Mouse (Mus musculus): ENCODE results near the gene Cox10.
A peak's percentile ranks its signal among the peaks of the same experiment; 100 is the strongest.

Cox10 gene

DNA sequence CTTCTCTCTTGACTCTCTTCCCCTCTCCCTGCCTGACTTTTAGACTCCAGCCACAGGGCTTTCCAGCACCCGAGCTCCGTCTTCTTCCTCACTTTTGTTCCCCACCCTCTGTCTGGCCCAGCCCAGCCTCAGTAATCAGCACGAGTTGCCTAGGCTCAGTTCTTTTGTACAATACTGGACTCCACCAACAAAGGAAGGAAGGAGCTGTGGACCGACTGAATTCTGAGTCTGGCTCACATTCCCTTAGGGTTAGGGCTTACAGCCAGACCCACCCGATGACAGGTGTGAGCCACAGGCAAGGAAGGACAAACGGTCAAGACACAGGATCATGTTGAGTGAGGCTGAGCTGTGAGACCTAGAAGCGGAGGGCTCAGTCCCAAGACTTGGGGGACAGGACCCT is 122.5 kb downstream of the Cox10 start:
- DNase-seq (ENCODE audit: low read depth): no peak

DNA sequence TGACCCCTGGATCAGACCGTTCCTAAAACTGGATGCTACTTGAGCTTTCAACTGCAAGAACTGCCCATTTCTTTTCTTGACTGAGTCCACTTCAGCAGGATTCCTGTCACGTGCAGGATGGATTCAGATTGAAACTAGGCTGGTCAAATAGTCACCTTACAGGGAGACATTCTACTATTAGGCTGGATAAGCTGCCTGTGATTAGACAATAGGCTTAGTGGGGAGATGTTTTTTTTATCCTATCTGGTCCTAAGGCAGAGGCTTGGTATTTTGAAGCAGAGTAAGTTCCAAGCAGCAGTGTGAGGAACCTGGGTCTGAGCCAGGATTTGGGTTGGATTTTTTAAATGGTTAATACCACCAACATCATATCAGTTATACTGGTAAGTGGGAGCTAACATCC is 125.4 kb downstream of the Cox10 start:
- DNase-seq (ENCODE audit: low read depth): no peak

DNA sequence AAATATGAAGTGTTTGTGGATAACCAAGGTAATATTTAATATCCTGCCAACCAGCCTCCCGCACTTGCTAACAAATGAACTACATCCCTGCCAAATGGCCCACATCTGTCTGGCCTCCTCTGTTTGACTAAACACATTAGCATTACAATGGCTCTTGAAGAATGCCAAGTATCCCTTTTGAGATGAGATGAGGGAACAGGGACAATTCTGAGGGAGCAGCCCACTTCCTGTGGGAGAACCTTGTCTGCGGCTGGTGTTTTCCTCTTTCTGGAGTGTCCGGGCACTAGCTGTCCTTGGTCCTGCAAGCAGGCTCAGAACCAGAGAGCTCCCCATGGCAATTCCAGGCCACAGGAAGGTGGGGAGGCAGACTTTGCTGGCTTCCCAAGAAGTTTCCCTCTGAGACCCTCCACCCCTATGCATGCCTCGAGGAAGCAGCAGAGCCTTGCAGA is 126.5 kb downstream of the Cox10 start:
- DNase-seq (ENCODE audit: low read depth): no peak

- DNase-seq (ENCODE audit: low read depth): no peak
Measured at GRCm38 (mm10) chr11:63951831-63952631, 127.2 kb downstream of the Cox10 start.

GRCm38 (mm10) chr11:63948371-63948770 is 130.9 kb downstream of the Cox10 start:
- DNase-seq (ENCODE audit: low read depth): no peak

DNA sequence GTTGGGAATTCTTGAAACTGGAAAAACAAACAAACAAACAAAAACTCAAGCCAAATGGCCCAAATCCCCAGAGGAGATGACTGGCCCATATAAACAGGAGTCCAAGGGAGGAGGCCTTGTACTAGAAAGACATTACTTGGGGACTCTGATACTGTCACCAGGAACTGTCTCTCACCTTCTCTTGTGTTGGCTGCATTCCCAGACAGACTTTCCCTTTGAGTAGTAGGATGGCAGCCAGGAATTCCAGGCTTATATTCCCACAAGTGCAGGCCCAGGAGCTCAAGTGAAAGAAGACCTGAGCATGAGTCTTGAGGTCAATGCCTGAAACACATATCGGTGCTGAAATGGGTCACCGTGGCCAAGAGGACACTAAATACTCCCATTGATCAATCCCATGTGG is 132.2 kb downstream of the Cox10 start:
- DNase-seq (ENCODE audit: low read depth): no peak

DNA sequence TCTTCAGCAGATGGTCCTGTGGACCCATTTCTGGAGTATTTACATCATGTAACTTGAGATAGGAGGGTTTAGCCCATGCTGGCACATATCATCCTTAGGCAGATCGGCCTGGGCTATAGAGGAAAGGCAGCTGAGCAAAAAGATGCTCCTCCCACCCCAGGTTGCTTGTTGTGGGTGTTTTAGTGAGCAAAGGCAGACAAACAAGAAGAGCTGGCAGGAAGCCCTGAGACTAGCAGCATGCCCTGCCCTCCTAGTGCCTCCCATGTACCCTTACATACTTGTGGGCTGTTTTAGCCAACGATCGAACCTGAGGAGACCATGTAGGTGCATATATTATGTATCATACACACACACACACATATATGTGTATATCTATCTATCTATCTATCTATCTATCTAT is 135.3 kb downstream of the Cox10 start:
- DNase-seq (ENCODE audit: low read depth): no peak

DNA sequence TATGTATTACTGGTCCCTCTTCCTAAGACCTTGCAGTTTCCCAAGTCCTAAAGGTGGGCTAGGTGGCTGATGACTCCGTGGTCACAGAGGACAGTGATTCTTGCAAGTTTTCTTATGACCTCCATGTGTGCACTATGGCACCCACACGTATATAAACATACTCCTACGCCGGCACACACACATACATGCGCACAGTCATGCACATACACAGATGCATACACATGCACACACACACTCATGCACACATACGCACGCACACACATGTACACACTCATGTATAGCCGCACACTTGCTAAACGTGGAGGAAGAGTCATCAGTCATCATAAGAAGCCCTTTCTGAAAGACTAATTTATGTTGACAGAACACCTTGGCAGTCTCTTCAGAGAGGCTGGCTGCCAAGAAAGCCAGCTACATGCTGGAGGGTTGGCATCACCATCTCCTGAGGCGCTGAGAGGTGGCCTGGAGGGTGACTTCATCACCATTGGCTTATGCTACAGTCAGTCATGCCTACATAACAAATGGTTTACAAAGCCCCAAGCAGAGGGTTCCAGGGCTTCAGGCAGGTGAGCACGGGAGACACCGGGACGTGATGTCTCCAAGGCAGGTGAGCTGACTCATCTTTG is 135.9 kb downstream of the Cox10 start:
- DNase-seq (ENCODE audit: low read depth): peak; percentile 18

DNA sequence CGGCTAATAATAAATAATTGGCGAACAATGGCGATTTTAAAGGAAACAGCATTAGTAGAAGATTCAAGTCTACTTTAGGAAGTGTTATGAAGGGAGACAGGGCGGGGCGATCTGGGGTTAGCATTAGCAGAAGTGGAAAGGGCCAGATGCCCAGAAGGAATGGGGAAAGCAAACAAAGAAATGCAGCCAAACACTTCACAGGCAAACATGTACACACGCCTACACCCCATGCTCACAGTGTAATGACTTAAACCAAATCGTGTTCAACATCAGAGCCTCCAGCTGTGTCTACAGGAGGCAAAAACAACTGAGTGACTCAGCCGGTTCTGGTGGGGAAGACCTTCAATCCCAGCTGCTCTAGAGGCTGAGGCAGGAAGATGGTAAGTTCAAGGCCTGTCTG is 137.1 kb downstream of the Cox10 start:
- peak; percentile 14 for DNase-seq (ENCODE audit: low read depth)

- no peak for DNase-seq (ENCODE audit: low read depth)
Measured at GRCm38 (mm10) chr11:63936641-63937040, 142.6 kb downstream of the Cox10 start.

DNA sequence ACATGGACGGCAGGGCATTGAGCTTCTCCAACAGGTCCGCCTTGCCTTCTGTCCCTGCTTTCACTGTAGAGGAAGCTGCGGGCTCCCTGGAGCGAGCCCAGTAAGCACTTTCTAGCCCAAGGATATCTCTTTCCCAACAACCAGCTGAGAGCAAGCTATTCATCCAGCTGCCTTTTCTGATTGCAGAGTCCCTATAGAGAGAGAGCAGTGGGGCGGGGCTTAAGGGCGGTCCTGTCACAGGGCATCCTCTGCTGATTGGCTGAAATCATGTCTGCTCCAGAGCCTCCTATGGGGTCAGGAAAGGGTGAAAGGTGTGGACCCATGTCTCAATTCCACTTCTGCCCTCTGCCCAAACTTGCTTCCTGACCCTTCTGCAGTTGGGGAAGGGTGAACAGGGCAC is 152.4 kb downstream of the Cox10 start:
- no peak for DNase-seq (ENCODE audit: low read depth)

DNA sequence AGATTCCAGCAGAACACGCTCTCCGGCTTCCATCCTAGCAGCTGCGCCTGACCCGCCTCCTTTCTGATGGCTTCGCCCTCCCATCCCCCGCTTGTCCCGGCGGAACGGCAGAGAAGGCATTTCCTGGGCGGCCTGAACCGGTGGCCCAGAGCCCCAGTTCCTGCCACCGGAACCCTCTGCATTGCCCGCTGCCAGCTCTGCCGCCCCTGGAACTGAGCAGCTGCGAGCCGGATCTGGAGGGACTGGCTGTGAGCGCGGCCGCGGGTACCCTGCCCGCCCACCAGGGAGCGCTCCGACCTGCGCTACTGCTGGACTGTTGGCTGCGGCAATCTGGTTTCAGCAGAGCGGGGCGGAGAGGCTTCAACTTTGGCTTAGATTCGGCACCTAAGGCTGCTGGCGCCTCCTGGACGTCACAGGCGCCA is 154.1 kb downstream of the Cox10 start:
- DNase-seq (ENCODE audit: low read depth): peak; percentile 56

- DNase-seq (ENCODE audit: low read depth): no peak
Measured at GRCm38 (mm10) chr11:63924286-63924930, 154.9 kb downstream of the Cox10 start.

DNA sequence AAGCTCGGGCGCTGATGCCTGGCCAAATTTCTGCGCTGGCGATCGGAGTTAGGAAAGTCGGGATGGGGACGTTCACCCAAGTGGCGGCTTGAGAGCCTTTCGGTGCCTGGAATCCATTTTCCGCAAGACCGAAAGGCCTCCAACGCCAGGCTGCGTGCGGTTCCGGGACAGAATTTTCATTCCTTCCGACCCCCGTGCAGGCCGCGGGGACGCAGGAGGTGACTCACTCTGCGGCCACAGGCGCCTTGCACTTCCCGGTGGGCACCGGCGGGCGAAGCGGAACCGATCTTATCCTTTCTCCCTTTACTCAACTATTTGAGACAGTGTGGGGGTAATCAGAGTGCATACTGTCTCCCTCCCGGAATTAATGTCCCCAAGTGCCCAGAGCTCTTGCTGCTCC is 155.9 kb downstream of the Cox10 start:
- DNase-seq (ENCODE audit: low read depth): no peak

GRCm38 (mm10) chr11:63922091-63922621 is 157.1 kb downstream of the Cox10 start, which contains the start of gene Hs3st3b1:
Gene Hs3st3b1 (minus strand): TSS chr11:63922290.
- no peak for DNase-seq (ENCODE audit: low read depth)

DNA sequence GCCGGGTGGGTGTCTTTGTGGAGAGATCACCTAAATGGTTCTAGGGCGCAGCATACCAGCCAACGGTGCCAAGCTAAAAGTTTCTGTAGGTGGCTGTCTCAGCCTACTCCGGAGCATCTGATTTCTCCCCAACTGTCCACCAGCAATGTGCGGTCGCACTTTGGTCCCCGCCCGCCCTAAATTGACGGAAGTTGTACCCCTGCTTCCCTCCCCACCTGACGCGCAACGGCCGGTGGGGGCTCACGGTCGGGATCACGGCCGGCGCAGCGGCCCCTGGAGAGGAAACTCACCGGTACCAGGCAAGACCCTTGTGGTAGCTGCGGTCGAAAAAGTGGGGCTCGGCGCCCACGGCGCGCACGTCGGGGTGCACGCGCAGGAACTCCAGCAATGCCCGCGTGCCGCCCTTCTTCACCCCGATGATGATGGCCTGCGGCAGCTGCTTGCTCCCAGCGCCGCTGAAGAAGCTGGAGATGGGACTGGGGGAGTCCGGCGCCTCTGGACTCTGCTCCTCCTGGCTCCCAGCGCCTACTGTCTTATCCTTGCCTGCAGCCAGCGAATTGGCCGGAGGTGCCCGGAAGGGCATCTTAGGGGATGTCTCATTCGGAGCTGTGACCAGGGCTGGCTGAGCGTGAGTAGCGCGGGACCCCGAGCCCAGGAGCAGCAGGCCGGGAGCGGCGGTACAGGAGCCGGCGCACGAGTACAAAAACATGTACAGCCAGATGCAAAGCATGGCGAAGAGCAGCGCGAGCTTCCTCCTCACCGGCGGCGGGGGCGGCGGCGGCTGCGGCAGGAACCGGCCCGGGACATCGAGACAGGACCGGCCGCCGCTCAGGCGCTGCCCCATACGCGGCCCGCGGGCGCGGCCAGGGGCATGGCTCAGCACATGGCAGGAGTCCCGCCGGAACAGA is 158.0 kb downstream of the Cox10 start:
- no peak for DNase-seq (ENCODE audit: low read depth)

DNA sequence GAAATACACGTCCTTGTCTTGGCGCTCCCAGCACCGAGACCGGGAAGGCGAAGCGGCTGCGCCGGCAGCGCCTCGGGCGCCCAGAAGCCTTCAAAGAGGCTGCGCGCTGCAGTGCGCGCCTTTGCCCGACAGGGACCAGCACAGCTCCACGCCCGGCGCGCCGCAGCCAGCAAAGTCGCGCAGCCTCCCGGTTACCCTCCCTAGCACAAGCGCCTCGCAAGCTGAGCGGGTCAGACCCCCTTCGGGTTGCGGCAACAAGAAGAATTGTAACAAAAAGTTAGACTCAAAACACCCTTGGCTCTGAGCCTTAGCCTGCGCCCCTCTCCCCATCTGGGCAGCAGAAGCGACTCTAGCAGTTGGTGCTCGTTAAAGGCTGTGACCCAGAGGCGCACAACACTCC is 158.7 kb downstream of the Cox10 start:
- DNase-seq (ENCODE audit: low read depth): peak; percentile 19

DNA sequence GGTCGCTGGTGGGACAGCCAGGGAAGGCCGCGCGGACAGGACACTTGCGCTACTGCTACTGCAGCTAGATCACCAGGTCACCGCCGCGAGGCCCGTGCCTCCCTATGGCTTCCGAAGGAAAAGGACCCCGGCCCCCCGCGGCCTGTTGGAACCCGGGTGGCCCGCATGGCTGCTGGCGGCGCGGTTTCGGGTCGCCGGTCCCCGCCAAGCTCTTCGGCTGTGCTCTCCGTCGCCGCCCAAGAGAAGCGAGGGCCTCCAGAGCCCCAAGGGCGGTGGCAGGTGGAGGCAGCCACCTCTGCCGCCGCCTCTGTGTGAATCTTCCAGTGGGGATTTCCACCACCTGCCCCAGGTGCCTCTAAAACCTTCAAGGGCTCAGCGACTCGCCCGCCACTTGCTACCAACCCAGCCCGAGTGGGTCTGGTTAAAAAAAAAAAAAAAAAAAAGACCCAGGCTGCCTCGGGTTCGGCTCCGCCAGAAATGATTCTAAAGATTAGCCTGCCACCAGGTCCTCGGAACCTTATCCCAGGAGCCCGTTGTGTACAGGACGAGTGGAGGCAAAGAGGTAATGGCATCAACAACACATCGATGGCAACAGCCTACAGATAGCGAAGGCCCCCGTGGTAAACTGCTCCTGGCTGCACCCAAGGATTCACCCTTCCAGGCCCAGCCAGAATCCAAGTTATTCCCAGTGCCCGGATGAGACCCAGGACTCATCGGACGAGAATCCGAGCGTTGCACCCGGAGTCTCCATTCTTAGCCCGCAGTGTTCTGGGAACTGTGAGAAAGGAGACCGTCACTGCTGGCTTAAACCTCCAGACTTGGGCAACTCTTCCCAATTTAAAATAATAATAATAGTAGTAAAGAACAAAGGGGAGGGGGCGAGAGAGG is 159.8 kb downstream of the Cox10 start:
- DNase-seq (ENCODE audit: low read depth): no peak

GRCm38 (mm10) chr11:63918321-63919105 is 160.8 kb downstream of the Cox10 start:
- no peak for DNase-seq (ENCODE audit: low read depth)

GRCm38 (mm10) chr11:63917561-63917960 is 161.7 kb downstream of the Cox10 start:
- no peak for DNase-seq (ENCODE audit: low read depth)
